Mouse (Mus musculus): ENCODE measurements at regions not wholly inside any gene's neighbourhood (a gene's known extent, or its start where the extent isn't known, plus 50 kb on each side); places are given as distances from the start of the nearest gene placed in this dataset.

DNA sequence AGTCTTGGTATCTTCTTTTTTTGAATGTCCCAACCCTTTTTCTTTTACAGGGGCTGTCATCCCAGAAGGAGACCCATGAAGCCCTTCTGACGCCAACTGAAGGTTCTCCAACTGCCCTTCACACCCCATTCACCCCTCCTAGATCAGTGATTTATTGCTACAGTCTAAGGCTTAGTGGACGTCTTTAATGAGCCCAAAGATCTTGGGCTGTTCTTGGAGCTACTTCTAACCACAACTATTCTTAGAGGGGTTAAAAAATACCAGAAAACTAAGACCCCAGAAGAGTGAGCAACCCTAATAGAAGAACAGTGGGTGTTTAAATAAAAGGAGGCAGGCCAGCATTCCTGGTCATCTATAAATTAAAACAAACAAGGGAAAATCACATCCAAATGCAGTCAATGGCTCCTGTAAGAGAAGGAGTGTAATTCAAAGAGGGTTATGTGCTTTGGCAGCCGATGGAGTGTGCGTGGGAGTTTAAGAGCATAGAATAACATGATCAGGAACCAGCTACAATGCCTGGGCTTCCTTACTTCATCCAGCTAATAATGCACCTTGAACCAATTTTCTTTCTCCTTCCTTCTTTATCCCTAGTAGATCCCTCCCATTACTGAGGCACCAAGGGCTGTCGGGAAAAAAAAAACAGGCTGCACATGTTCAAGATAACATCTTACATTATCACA, 113.3 kb downstream of the Qpct start:
- DNase-seq (ENCODE audit: extremely low spot score, low spot score): no peak

DNA sequence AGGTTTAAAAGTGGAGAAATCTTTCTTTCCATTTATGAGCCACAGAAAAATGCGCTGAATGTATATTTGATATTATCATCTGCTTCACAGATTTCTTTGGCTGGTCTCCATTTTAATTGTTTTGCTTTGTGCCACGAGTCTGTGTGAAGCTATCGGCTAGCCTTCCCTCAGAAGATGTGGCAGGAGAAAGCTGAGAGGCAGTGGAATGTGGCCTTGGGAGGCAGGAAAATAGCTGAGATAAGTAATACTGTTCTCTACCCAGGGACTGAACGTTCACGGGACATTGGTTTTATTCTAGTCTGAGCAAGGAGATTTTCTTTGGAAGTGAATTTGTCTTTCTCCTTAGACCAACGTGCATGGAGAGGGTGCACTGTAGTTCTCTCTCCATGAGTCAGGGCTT, 112.3 kb downstream of the Qpct start:
- DNase-seq (ENCODE audit: extremely low spot score, low spot score): no peak

DNA sequence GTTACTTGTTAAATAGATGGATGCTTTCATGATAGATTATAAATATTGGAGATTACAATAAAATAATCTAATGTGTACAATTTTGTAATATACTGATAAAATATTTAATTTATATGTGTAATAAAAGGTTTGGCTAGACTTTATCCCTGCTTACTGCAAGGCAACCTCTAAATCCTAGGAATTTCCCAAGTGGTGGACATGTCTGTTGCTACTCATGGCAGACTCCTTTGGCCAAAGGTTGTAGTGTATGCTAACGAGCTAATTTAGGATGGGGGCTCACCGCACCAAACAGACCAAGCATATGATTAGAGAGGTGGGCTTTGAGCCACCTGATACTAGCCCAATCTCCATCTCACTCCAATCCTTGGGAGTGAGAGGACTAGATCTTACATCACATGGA, 102.4 kb downstream of the Qpct start:
- DNase-seq (ENCODE audit: extremely low spot score, low spot score): no peak

- no peak for DNase-seq (ENCODE audit: extremely low spot score, low spot score)
Observed at GRCm38 (mm10) chr17:79152823-79153222, 101.1 kb downstream of the Qpct start.

DNA sequence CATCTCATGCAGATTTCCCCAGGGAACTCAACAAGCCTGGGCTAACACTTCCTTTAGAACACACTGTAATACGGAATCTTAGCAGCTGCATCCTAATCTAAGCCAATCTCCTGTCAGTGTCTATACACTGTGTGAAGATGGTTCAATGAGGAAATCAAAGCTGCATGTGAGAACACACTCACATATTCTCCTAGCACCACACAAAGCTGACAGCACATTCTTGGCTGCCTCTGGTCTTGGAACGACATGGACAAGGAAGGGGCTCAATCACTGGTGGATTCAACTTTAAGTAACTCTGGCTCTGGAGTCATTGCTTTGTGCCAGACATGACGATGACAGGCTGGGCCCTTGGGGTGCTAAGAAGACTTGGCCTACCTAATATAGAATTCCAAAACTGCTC, 96.2 kb downstream of the Qpct start:
- no peak for DNase-seq (ENCODE audit: extremely low spot score, low spot score)

DNA sequence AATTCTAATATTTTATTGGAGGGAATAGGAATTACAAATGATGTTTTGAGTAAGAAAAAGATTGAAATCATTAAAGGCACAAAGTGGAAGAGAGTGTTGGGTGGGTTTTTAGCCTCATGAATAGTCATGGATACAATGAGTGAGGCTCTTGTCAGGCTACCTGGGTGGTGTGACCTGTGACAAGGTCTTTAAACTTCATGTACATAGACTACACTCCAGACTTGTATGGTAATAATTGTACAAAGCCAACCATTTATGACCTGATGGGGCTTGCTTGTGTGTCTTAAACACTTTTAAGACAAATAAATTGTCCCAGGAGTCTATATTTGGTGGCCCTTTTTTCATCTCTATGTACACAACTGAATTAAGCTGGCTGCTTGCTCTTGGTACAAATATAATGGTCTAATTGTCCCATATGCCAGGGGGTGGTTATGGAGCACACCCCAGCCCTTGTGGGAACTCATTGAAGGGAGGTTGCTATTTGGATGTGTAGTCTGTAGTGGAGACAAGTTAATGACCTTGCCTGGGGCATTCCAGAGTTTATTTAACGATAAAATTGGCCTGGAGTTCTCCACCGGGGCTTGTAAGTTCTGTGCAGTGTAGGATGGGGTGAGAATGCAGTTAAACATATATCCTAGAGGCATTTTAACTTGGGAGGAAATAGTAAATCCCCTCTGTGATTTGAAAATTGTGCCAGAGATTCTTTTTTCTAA, 93.4 kb downstream of the Qpct start:
- no peak for DNase-seq (ENCODE audit: extremely low spot score, low spot score)

GRCm38 (mm10) chr17:79143031-79143430, 91.3 kb downstream of the Qpct start:
- no peak for DNase-seq (ENCODE audit: extremely low spot score, low spot score)

Measured in neural tube, embryonic 10.5 days (tissue).